Mouse (Mus musculus) T-helper 1 cell (primary cell): ENCODE results near the gene Mcee.

Experiments used
- in situ Hi-C: fragments of 300-600 bp; cut with MboI, MseI; formaldehyde crosslinking; loops from one replicate; pipeline ENCODE4 v1.15.1; 2025; ENCODE audit warnings: high pct_unique_total_duplicates

The Mcee gene

DNA sequence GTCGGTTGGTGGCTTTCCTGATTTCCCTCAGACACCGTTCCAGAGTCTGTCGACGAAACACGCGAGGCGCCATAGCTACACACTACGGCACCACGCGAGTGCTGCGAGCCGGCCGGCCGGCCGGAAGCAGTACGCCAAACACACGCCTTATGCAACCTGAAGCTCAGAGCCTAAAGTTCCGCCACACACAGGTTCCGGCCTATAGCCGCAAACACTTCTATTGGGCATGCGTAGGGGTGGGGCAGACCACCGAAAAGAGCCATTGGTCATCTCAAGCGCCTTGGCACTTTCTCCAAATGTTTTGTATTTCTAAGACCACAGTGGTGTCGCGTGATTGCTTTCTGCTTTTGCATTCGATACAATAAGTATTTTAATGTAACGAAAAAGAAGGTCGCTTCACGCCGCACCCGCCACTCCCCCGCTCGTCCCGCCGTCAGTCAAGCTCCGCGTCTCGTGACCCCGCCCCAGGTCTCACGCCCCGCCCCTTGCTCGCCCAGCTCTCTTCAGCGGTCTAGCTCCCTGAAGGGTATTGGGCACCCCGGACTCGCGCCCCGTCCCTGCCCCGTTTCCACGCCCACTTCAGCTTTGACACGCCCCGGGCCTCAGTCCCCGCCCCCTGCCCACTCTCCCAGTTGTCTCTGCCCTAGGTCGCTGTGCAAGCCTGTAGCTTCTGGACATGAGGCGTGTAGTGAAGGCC is at the start of gene Mcee, which contains the start of gene Mphosph10:
Gene Mcee, plus strand, starts transcription at position 486 of the 697 bp plus-strand sequence.
Gene Mphosph10, minus strand, starts transcription at position 147 of the 697 bp plus-strand sequence.
- in situ Hi-C loops: loop anchor here (10.0 to 25.0 kb wide), 2 partner anchors 637 to 1295 kb away; partner anchors contain the start of gene Tm2d3

DNA sequence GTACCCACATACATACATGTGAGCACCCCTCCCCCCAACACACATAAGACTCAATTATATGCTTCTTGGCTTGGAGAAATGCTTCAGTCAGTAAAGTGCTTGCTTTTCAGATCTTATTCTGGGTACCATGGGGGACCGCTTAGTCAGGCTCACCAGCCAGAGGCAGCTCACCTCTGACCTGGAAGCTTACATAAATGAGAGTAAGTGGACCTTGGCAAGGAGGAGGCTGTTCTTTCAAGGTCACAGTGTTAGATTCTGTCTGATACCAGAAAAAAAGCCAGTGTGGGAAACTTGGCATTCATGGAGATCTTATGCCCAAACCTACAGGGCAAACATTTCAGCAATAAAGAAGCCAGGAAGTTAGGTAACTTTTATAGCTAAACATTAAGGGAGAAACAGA is 44.6 kb upstream of the Mcee start:
- in situ Hi-C loops: no loop called here

DNA sequence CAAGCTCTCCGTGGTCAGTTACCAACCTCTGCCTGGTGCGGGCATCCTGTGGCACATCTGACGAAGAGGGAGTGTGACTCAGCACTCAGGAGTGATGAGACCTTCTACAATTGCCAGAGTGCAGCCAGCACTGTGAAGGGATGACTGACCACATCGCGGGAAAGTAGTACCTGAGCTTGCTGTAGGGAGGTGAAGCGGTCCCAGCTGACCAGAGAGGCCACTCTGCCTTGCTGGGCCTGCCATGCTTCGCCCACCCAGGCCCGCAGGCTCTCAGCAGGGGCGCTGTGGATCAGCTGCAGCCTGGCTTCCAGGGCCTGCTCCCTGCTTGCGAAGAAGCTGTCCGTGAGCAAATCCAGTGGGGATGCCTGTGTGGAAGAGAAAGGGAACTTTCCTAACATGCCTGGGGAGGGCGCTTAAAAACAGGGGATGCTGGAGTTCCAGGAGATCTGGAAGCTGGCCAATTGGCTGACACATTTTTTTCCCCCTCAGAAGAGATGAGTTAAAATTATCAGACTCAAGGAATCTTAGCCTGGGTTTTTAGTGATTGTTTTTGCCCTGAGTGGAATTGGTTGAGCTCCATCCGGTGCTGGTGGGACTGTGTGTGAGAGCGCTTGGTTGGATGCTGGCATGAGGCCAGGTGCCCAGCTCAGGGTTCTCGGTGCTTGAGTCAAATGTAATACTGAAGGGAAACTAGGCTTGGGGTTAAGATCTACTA is 43.1 kb upstream of the Mcee start:
- in situ Hi-C loops: no loop called here

DNA sequence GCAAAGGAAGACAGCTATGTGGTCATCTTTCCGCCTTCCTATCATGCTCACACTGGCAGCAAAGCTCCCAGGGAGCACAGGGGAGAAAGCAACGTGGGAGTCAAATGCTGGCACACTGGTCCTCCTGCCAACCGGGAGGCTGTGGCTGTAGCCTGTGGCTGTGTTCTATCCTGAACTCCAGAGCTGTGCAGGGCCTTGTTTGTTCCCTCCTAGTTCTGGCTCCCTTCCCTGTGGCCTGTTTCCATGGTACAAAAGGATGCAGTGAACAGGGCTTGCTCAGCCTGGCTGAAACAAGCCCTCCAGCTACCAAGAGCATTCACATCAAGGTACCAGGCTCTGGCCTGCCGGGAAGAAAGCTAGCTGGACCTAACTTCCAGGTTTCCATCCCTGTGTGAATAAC is 41.3 kb upstream of the Mcee start:
- in situ Hi-C loops: no loop called here

DNA sequence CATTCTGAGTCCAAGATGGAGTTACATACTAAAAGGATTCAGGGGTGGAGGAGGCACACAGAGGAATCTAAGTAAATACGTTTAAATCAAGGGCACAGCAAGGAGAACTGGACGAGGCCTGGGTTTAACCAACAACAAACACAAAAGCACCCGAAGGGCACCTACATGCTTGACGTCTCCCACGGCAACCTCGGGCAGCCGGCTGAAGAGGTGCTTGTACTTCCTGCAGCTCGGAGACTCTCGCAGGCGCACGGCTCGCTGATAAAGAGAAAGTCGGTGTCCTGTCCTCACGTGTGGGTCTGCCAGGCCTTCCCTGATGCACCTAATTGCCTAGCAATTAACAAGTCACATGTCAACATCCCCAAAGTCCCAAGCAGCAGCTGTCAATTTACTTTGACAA is 38.2 kb upstream of the Mcee start:
- in situ Hi-C loops: no loop called here

DNA sequence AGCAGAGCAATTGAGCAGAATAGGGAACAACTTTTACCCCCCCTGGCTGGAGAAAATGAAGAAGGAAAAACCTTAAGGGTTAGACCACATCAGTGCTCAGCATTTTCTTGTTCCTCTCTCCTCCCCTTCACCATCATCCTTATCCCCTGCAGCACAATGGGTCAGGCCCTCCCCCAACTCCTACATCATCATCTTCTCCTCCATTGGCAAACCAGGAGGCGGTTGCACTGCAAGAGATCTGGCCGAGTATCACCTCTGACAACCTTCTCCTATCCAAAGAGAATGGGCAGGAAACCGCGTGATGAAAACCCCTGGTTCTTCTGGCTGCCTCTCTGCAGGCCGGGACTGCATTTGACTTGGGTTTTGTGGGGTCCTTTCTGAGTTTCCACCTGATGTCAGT is 35.7 kb upstream of the Mcee start:
- in situ Hi-C loops: no loop called here

DNA sequence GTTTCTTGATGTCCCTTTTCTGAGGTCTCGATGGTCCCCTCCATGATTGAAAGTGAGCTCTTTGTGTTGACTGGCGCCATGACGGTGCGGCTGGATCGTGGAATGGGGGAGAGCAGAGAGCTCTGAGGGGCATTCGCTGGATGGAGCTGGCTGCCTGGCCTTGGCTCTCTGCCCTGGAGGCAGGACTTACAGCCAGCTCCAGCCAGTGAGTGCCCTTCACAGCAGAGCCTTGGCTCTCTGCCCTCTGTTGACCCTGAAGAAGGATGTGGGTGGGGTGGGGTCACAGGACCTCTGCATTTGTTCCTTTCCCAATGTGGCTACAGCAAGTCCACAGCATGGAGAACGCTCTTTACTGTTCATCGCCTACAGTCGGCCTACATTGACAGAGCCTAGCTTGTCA is 35.0 kb upstream of the Mcee start:
- in situ Hi-C loops: no loop called here

DNA sequence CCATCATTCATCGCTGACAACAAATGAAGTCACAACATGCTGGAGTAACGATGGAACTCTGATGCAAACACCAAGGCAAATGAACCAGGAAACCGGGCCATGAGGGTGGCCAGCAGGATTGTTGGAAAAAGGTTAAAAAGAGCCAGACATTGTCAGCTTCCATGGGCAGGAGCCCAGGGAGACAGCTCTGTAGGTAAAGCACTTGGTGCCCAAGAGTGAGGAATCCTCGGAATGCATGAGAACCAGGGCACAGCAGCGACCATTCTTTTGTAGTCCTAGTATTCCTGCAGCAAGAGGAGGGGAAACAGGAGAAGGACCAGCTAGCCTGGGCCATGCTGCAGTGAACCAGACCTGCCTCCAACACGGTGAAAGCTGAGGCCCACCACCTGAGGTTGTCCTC is 33.7 kb upstream of the Mcee start:
- in situ Hi-C loops: no loop called here

DNA sequence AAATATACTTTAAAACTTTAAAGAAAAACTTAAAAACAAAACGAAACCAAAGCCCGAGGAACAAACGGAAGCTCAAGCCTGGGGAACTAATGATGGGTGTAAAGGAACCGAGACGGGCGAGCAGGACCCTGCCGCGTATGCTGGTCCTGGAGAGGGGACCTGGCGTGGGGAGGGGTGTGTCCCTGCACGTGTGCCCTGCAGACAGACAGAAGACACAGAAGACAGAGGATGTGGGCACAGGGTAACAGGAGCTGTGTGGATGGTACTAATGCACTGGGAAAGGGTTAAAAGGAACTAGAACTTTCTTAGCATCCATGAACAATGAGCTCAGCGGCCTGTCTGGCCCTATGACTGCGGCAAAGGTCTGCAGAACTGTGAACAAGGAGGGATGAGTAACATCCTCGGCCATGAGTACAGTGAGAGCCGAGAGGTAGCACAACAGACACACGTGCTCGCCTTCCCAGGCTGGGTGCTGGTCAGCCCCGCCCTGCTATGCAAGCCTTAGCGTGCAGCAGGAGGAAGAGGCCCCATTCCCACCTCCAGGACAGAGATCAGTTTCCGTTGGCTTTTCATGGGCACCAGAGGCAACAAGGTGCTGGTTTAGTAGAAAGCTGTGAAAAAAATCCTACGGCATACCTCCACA is 32.3 kb upstream of the Mcee start:
- in situ Hi-C loops: no loop called here

DNA sequence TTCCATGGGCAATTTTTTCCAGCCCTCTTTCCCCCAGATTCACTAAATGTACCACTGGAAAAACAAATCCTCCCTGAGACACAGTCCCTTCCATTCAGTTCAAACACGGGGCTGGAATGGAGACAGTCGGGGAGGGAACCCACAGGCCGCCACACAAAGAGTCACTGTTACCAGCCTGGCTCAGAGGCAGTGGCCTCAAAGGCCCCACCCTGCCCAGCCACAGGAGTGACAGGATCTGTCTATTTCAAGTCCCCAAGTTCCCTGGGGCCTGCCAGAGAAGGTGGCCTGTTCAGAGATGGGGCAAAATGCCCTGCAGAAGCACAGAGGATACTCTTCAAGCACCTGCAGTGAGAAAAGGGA is 31.8 kb upstream of the Mcee start:
- in situ Hi-C loops: no loop called here

DNA sequence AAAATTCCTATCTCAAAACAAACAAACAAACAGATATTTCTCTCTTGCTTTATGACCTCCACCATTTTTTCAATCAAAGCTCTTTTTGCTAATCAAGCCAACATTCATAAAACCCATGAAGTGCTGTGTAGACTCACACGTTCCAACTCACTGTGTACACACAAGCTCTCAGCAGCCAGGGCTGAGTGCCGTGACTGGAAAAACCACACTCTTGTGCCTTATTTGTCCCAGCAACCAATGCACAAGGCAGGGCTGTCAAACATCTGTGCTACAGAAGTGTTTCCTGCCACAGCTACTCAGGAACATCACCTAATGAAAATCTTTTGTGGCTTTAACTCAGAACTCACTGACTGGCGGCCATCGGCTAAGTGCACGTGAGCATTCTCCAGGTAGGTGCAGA is 26.5 kb upstream of the Mcee start:
- in situ Hi-C loops: no loop called here

DNA sequence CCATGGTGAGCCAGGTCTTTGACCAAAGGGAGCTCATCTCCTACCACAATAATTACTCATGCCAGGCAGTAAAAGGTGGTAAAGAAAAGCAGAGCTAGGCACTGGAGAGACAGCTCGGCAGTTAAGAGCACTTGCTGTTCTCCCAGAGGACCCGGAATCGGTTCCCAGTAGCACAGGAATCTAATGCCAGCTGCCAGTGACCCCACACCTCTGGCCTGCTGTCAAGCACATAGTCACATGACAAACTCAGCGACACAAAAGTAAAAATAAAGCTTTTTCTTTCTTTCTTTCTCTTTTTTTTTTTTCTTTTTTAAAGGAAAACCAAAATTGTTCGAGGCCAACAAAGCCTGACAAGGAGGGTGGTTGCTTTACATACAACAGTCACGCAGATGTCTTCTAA is 22.6 kb upstream of the Mcee start:
- in situ Hi-C loops: no loop called here

DNA sequence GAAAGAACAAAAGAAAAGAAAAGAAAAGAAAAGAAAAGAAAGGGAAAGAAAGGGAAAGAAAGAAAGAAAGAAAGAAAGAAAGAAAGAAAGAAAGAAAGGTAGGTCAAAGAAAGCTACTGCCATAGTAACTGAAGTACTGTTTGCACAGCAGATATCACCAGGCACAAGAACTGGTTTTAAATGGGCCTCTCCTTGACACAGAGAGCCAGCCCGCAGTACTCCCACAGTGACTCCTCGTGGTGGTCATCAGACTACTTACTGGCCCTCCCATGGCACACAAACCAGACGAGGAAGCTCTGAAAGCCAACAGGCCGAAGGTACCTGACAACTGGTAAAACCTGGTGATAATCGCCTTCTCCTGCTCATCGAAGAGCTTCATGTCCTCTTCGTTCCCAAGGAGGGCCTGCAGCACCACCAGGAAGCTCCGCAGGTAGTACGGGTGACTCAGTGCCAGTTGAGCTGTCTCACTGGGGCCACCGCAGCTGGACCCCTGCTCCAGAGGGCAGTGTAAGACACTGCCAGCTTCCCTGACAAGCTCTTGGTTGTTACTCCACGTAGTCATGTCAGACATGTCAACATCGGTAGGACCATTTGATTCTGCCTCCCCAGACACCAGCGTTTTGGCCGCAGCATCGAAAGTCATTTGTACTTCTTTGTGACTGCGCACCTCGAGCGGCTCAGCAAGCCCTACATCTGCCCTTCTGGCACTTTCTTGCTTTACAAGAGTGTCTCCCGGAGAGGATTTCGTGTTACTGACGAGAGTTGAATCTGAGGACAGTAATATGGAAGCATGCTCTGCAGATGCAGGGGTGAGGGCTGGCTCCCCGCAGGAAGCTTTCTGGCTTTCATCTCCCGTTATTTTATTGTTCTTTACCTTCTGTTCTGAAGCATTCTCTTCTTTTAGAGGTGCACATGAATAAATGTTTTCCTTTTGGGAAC is 20.2 kb upstream of the Mcee start:
- in situ Hi-C loops: no loop called here

DNA sequence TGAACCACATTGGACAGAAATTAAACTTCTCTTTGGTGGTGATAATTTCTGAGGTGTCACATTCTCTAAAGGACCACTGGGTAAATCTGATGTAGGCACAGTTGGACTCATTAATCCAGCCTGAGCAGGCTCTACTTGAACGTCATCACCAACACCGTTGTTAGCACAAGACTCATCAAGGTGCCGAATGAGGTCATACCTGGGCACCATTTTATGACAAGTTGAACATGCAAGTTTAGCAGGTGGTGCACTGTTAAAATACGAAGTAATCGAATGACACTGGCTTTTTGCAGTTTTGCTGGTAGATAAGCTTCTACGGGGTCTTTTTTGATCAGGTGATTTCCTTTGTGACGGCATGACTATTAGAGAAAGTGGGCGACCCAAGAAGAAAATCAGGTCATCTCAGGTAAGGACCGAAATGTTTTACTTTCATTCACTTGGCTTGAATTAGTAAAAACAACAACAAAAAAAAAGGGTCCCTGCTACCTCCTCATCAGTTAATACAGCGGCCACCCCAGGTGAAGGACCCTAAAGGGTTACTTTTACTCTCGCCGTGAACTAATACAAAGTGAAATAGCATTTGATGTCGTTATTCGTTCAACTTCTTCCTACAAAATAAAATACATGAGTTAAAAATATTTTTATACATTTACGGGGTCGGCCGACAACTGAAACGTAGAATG is 19.1 kb upstream of the Mcee start:
- in situ Hi-C loops: no loop called here

DNA sequence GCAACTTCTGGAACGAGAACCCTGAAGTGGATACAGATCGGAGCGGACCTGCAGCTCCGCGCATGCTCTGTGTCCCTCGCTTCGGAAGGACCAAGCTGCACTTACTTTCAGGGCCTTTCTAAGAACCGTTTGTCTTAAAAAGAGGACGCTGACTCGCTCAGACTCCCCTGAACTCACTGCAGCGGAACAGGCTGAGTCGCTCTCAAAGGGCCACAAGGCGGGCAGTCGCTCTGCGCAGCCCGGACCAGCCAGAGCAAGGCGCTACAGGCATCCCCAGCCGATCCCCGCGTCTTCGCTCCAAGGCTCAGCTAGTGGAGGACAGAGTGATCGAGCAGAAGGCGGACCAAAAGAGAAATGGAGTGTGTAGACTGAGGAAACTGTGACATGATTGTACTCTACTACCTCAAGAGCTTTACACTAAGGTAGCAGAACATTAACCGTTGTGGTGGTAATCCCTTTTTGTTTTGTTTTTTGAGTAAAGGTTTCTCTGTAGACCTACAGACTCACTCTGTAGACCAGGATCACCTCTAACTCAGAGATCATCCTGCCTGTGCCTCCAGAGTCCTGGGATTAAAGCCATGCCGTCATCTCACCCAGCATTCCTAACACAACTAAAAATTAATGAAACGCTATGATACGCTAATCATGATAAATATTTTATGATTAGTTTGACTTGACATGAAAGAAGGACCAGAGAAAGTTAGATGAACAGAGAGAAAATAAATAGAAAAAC is 18.4 kb upstream of the Mcee start, which contains the start of gene Fan1:
Gene Fan1, minus strand, starts transcription at position 266 of the 733 bp plus-strand sequence.
- in situ Hi-C loops: no loop called here

DNA sequence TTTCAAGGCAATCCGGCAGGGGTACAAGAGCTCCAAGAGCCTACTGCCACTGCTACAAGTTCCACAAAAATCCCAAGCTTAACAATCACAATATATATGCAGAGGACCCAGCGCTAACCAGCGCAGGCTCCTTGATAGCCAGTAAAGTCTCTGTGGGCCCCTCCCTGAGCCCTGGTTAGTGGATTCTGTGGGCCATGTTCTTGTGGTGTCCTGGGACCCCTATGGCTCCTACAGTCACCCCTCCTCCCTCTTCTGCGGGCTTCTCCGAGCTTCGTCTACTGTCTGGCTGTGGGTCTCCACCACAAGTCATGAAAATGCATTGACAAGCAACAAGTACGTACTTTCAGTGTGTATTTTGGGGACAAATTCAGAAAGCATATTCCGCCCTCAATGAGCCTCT is 928 bp upstream of the Mcee start:
- in situ Hi-C loops: loop anchor here (10.0 to 25.0 kb wide), 2 partner anchors 637 to 1296 kb away; partner anchors contain the start of gene Tm2d3

DNA sequence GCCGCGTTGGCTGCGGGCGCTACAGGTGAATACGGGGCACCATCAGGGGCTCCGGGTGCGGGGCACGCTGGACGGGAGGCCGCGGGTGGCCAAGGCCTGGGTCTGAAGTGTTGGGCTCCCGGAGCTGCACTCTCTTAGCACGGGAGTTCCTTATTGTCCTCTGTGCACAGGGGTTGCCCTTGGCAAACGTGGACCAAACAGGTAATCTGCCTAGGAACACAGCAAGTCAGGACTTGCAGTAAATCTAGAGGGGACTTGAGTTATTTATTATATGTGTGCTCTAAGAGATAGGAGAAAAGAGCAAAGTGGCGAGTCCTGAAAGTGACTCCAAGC is 378 bp downstream of the Mcee start:
- in situ Hi-C loops: loop anchor here (10.0 to 25.0 kb wide), 2 partner anchors 638 to 1295 kb away; partner anchors contain the start of gene Tm2d3

DNA sequence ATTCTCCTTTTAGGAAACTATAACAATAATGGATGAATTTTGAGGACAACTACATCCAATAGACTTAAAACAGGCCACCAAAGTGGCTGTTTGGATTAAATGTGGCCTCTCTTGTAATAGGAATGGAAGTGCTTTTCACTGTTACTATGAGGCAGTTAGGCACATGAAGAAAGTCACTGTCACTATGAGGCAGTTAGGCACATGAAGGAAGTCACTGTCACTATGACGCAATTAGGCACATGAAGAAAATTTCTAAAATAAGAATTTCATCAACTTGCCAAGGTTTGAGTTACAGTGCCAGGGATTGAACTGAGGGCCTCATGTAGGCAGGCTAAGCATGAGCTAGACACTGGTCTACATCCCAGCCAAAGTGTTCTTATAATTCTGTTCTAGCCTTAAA is 8.3 kb downstream of the Mcee start:
- in situ Hi-C loops: no loop called here

DNA sequence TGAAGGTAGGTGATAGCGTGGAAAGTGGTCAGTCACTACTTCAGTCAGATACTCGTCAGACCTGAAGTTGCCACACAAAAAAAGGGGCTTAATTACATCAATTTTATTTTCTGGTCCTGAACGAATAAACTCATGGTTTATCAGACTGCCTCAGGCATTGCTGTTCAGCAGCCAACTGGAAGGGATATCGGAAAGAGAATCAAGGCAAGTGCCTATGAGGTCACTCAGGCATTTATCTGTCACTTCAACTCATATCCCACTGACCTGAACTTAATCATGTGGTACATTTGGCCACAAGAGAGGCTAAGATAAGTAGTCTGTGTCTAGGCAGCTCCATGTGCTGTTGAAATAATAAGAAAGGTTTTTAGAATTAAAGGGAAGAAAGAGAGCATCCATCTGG is 10.0 kb downstream of the Mcee start:
- in situ Hi-C loops: no loop called here

DNA sequence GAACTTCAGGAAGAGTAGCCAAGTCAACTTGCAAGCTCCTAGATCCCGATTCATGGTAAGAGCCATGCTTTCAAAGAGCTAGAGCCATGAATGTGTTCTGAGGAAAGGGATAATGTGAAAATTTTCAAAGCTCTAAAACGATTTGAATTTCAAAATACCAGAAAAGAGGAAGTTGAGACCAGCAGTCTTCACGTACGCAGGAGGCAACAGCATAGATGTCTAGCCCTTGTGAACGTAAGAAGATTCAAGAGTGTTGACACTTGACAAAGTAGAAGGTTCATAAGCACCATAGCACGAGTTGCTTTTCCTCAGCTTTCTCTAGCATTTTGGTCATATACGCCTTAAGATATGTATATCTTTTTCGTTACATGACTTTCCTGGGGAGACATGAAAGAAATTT is 11.6 kb downstream of the Mcee start:
- in situ Hi-C loops: no loop called here
